Mouse (Mus musculus): Measurements from ENCODE around the gene Nob1. TPM values are rescaled to one million over a fixed set of nuclear protein-coding genes. Genes with fewer than 3 reads are reported as not detected.
A peak's percentile ranks its signal among the peaks of the same experiment; 100 is the strongest.

The Nob1 gene
- total RNA-seq, 2 experiments from 2014 or later: 12.6 to 16.2 TPM

DNA sequence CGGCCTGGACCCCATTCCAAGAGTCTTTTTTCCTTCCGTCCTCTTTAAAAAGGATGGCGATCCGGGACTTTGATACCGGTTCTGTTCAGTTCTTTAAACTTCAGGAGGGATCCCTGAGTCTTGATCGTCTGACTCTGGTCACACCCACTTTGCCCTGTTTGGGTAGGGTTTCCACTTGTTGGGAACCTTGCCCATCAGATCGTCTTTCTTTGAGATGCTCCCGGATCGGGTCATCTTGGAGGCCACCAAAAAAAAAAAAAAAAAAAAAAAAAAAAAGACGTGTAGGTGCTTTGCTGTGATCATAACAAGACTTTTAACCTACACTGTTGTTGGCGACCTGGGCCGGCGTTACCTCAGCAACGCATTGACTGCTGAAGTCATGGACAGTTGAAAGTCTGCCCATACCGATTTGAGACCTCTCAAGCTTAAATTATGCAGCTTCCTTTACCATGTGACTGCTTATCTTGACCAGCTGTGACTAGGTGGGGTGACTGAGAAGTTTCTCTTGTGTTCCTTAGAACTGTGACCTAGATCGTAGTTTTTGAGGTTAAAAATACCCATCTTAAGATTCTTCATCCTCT is 12.1 kb upstream of the Nob1 start:
- ATAC-seq (ENCODE audit: poor library complexity, severe bottlenecking): peak; percentile 33

DNA sequence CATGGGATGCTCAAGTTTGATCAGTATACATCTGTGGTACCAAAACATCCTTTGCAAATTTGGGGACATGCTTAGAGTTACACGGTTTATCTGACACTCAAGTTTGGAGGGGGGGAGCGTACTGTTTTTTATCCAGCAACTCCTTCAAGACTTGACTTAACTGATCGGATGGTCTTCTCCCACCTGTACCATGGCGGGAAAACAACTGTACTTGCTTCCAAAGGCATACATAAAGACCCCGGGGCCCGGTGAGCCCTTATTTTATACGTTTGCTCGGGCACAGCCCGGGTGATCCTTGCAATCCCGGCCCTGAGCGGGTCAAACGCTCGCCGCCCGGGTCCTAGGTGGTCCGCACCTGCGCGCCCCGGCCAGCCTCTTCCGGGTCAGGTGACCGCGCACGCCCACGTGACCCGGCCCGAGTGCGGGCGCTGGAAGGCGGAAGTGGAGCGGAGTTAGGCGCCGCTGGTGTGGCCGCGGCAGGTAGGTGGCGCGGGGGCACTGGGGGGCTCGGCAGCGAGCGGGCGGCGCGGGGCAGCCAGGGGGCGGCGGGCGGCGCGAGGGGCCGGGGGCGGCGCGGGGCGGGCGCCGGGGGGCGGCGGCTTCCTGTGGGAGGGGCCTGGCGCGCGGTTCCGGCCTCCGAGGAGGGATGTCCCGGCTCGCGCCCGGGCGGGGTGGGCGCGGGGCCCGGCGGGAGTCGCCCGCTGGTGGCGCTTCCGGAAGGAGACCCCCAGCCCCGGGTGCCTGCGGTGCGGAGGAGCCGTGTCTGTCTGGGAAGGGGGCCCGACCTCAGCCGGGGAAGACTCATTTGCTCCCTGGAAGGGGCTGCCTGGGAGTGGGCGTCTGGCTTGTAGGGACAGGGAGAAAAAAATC is 11.3 kb upstream of the Nob1 start, which contains the start of gene Wwp2:
Gene Wwp2, plus strand, starts transcription at position 404 of the 870 bp plus-strand sequence.
- peak; percentile 89 for ATAC-seq (ENCODE audit: poor library complexity, severe bottlenecking)

DNA sequence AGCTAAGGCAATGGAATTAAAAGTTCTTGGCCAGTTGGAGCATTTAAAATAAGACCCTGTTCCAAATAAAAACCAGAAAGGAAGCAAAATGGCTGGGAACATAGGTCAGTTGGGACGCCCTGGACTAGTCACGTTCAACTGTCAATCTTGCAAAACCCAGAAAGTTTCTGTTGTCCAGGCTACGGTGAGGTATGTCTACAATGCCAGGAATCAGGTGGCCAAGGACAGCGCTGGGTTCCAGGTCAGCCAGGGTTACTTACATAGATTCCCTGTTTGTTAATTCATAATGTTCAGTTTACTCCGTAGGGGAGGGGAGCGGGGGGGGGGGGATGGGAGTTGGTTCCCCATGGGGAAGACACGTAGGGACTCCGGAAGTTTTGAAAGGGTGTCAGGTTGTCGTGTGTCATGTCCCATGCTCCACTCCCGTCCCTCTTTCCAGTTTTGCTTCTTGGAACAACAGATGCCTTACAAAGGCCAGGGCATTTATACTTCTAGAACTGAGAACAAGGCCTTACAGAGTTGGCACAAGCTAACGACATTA is 10.6 kb upstream of the Nob1 start:
- ATAC-seq (ENCODE audit: poor library complexity, severe bottlenecking): peak; percentile 49

DNA sequence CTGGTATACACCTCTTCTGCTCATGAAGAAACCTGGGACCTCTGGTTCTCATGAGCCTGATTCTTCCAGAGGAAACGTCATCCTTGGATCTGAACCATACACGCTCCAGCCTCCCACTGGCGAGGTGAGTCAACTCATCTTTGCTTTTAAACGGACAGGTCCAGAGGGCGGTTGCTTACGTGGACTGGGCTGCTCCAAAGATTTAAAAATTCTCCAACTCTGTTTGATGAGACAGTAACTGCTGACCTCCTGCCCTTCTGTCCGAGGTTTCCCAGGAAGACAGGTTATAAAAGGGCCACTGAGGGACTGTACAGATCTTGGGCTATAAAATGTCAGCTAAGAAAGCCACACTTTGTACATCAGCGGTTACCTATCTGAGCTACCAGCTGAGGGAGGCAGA is 6.0 kb upstream of the Nob1 start:
- ATAC-seq (ENCODE audit: poor library complexity, severe bottlenecking): no peak

DNA sequence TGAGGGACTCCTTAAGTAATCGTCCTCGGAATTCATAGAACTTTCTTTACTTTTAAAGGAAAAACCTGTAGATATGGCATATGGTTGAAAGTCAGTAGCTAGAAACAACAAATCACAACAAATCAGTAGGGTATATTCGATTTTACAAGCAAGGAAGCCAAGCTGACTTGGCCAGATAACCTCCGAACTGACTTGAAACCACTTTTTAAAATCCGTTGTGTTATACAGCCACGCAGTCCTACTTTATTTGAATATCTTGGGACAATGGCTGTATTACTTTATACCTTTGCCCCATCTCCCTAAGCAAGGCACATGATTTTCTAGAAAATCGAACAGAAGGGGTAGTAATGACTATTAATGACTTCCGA is 363 bp upstream of the Nob1 start:
- ATAC-seq (ENCODE audit: poor library complexity, severe bottlenecking): peak; percentile 6; the same call in 1 of the 2 replicates

DNA sequence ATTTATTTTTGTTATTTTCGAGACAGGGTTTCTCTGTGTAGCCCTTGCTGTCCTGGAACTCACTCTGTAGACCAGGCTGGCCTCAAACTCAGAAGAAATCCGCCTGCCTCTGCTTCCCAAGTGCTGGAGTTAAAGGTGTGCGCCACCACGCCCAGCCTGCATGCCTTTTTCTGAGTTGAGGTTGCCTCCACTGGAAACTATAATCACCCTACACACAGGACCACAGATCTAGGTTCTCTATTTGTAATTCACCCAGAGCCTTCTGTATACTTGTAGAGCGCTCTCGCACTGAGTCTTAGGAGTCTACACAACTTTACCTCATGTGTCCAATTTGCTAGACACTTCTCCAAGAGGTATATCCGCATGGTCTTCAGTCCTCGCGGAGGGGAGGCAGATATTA is 675 bp downstream of the Nob1 start:
- peak; percentile 11 for ATAC-seq (ENCODE audit: poor library complexity, severe bottlenecking)

DNA sequence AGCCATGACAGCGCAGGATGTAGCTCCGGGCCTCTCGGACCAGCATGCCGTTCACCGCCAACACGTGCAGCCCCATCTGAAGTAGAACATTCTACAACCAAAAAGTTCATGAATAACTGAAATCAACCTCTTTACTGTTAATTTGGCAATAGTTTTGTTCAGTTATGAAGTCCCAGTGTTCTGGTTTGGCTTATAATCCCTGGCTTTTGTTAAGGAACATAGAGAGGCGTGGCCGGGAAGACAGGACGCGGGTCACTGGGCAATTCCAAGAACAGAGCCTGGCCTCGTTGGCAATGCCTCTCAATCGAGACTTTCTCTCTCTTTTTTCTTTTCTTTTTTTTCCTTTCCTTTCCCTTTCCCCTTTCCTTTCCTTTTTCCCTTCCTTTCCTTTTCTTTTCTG is 7.8 kb downstream of the Nob1 start:
- no peak for ATAC-seq (ENCODE audit: poor library complexity, severe bottlenecking)

DNA sequence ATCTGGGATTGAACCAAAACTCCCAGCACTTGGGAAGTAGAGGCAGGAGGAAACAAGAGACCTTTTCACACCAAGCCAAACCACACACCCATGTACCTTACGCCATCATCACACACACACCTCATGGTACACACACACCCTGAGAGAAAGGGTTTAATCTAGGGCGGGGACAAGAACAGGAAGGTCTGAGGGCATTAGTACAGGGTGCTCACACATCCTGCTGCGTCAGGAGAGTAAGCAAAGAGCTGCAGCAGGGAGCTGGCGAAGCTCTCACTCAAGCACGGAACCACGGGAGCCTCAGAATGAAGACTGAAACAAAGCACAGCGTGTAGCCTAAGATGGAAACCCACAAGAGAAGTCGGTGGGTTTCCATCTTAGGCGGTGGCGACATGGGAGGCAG is 11.0 kb downstream of the Nob1 start:
- ATAC-seq (ENCODE audit: poor library complexity, severe bottlenecking): no peak

DNA sequence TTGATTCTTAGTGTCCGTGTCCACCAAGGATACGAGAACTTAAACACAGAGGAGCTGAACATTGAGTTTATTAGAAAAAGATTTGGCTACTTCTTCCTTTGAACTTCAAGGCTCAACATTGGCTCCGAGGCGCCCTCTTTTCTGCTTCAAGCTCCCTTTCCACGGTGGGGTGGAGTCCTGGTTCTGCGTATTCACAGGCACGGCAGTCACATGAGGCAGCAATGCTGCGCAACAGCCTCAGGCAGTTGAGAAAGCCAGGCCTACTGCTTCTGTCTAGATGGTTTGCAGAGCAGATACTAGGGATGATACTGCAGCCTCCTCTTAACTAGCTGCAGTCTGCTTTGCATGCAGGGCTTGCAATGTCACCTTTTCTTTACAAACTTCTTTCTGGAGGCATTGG is 12.3 kb downstream of the Nob1 start:
- 0 out of 2 replicates have a peak, but pooled peaks have one; percentile 19 for ATAC-seq (ENCODE audit: poor library complexity, severe bottlenecking)

DNA sequence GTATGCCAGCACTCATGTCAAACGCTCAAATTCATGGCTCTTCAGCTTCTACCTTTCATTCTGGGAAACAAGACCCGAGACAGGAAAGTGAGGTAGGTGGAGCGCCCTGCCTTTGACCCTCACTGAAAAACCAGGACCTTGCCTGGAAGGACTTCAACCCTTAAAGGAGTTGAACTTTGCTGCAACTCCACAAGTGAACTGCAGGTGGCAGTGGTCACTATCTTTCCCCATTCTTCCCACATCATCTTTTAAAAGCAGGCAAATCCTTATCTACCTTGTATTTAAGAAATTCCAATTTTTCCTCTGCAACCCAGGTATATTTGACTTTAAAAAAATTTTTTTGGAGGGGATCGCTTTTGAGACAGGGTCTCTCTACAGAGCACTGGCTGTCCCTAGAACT is 13.5 kb downstream of the Nob1 start:
- peak; percentile 88 for ATAC-seq (ENCODE audit: poor library complexity, severe bottlenecking)

DNA sequence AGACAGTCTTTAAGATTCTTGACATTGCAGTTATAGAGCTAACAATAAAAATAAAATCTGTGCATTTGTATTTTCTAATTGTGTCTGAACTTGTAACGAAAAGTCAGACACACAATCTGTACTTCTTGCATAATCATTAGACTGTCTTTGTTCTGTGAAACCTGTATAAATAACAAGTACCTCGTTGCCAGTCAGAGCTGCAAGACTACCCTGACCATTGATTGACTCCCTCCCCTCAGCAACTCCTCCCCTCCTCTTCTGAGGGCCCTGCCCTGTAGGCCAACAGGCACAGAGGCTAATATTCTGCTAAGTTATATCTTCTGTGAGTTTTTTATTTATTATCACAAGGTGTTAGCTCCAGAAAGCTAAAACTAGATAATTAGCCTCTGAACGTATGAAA is 18.9 kb downstream of the Nob1 start:
- ATAC-seq (ENCODE audit: poor library complexity, severe bottlenecking): no peak

DNA sequence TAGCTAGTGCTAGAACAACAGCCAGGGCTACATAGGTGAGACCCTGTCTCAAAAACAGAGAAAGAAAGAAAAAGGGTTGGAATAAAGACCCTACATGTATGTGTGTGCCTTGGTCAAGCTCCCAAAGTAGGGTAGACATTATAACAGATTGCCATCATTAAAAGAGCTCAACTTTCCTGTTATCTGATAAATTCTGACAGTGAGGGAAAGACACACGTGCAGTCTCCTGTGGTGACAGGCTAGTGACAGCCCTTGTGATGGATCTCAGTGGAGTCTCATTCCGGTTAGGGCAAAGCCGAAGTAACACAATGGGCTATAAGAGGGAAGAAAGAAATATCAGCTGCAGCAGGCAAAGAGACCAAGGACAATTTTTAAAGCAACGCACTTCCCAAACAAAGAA is 20.8 kb downstream of the Nob1 start:
- no peak for ATAC-seq (ENCODE audit: poor library complexity, severe bottlenecking)

DNA sequence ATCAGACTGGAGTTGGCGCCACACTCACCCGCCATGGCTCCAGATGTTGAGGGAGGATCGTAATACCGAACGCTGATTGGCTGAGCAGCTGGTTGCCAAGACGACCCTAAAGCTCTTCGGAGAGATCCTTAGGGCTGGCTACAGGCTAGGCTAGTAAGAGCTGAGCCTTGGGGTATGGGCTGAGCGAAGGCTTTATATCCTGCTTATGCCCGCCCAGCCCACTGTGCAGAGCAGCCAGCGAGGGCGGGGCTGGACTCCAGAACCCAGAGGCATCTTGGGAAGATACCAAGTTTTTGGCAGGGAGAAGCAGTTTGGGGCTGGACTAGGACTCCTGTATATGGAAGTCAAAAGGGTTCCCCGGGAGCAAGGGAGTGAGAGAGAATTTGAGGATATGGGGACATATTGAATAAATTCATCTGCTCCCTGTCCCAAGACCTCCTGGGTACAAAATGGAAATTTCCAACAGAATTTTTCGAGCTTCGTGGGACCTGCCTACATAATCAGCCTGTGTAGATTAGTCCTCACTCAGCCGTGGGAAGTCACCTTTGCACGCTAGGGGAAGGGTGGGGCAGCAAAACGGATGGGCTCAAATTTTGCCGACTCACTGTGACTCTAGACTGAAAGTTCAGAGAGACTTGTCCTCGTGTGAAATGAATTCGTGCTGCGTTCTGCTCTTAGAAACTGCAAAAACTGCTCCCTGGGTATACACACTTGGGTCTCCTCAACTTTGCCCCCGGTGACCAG is 21.6 kb downstream of the Nob1 start, which contains the start of gene Nqo1:
Gene Nqo1, minus strand, starts transcription at position 169 of the 744 bp plus-strand sequence.
- ATAC-seq (ENCODE audit: poor library complexity, severe bottlenecking): peak; percentile 90

DNA sequence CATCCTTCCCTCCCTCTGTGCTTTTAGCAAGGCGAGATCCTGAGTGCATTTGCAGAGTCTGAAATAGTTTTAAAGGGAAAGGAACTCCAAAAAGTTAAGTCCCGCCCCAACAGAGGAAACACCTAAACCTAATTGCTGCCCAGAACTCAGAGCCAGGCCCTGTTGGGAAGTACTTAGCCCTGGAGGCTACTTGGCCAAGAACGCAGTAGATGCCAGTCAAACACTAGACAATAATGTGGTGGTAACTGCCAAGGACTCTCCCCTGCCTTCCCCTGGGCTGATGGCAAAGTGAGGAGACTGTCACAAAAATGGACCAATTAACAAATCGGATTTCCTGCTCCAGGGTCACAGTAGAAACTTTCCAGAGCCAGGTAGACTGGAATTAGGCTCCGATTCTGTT is 23.0 kb downstream of the Nob1 start:
- no peak for ATAC-seq (ENCODE audit: poor library complexity, severe bottlenecking)

DNA sequence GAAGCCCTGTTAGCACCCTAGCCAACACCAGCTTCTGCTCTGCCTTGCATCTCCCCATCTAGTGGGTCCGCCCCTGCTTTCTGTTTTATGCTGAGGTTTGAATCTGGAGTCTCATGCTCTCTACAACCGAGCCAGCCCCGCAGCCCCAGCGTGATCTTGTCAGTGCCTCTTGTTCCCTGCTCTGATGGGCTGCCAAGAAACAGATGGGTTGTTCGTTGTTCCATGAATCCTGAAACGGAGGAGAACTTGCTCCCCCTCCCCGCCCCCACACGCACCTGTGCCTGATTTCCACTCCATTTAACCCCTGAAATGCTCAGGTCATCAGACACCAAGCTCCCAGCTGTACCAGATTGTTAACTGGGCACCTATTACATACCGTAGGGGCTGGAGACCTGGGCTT is 25.4 kb downstream of the Nob1 start:
- ATAC-seq (ENCODE audit: poor library complexity, severe bottlenecking): no peak

DNA sequence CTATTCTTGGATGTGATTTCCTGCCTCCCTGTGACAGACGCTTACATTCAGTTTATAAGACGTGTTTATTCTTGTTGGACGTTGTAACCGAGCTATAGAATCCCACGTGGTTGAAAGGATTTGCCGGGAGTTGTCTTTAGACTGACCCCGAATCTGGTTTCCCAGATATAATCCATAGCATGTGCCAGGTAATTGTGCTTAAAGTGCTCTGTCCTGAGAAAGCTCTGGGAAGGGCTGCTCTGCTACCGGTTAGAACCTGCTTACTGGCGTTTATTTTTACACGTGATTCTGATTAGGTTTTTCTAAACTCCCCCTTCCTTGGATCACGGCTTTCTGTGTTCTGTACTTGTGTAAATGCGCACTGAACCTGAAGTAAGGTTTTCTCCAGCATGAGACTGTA is 27.2 kb downstream of the Nob1 start:
- ATAC-seq (ENCODE audit: poor library complexity, severe bottlenecking): no peak

DNA sequence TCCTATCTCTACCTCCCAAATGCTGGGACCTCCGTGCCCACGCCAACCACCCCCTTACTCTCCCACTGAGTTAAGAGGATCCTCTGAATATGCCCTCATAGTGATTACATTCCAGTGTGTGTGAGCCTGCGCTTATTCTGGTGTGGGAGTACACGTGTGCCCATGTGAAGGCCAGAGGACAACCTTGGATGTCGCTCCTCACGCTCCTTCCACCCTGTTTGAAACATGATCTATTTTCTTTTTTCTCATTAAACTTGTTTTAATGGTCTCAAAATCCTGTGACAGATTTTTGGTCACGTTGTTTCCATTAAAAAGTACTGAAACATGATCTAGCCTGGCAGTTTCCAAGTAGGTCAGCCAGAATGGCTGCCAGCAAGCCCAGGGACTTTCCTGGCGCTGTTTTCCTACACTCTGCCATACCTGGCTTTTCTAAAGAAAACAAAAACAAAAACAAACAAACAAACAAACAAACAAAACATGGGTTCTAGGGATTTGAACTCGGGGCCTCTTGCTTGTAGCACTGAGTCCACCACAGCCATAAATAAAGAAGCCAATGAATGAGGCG is 28.7 kb downstream of the Nob1 start:
- ATAC-seq (ENCODE audit: poor library complexity, severe bottlenecking): no peak

DNA sequence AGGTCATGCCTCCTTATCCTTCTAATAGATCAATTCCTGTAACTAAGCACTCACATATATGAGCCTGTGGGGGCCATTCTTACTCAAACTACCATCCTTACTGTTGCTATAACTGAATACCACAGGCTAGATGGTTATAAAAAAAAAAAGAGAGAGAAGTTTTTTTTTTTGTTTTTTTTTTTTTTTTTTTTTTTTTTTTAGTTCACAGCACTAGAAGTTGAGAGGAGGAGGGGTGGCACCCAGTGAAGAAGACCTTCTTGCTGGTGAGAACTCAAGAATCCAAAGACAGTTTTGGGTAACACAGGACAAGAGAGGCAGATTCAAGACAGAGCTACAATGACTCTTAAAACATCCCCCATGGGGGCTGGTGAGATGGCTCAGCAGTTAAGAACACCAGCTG is 29.5 kb downstream of the Nob1 start:
- ATAC-seq (ENCODE audit: poor library complexity, severe bottlenecking): no peak

DNA sequence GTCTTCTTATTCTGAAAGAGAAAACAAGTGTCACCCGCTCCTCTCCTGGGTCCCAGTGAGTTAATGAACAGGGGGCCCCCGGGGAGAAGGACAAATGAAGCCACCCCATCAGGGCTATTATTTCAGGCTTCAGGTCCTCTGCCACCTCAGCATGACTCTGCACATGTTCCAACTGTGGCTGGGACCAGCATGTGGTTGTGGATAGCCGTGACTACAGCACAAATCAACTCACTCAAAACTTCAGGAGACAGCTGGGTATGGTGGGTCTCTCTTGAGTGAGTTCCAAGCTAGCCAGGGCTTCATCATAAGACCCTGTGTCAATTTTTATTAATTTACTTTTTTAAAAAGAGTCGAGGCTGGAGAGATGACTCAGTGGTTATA is 33.7 kb downstream of the Nob1 start:
- no peak for ATAC-seq (ENCODE audit: poor library complexity, severe bottlenecking)

DNA sequence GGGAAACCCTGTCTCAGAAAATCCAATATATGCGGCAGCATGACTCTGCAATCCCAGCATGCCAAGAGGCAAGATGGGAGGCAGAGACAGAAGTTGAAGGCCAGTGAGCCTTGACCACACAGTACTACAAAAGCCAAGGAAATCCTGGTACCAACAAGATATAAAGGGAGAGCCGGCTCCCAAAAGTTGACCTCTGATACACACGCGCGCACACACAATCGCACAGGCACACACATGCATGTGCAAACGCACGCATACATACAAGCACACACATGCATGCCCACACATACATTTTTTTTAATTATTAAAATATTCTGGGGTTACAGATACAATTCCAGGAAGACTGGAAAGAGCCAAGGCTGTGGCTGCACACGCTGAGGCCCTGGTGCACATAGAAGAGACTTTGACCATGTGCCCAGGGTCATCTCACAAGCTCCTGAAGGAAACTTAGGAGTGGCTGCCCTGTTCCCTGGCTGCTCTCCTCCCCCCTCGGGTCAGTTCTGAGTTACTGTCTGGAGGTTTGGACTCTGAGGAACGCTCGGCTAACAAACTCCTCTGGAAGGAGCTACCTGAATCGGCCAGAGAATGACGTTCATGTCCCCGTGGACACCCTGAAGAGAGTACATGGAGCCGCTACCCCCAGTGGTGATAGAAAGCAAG is 34.2 kb downstream of the Nob1 start:
- ATAC-seq (ENCODE audit: poor library complexity, severe bottlenecking): no peak

DNA sequence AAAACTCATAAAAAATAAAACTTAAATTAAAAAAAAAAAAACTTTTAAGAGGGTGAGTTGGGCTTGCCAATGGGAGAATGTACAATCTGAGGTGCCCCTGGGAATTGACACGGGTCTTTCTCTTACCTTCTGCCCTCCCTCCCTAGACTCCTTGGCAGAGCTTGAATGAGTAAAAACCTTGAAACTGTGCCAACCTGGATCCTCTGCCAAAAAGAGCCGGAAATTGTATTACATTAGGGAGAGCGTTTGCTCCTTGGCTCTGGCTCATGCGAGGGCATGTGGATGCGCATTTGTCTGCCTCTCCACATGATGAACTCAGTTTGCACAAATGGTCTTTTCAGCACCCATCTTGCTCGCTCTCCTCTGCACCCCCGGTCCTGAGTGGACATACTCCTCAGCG is 35.3 kb downstream of the Nob1 start:
- no peak for ATAC-seq (ENCODE audit: poor library complexity, severe bottlenecking)

Measured in megakaryocyte, adult 5-6 weeks (primary cell).